Mouse (Mus musculus): ENCODE results near the gene Exoc2. TPM values are rescaled to one million over a fixed set of nuclear protein-coding genes. Genes with fewer than 3 reads are reported as not detected.

Gene Exoc2
- polyA plus RNA-seq, 1 experiment from 2014 or later, result 28.8 TPM

- WGBS, result 78% methylated on average over 2 of the region's 2 CpGs
- Histone ChIP-seq H3K36me3 (ENCODE audit: control insufficient read depth, insufficient read depth, low read length) (no peaks in the 10 kb centered on the region), H3K27ac (ENCODE audit: low read length) (no peak overlapping the region), H3K9ac (ENCODE audit: low read length) (no peak overlapping the region), H3K27me3 (ENCODE audit: control insufficient read depth, insufficient read depth, low read length) (no peaks in the 10 kb centered on the region), H3K4me2 (ENCODE audit: low read depth, low read length) (no peak overlapping the region), H3K4me1 (ENCODE audit: control insufficient read depth, insufficient read depth, low read length) (no peaks in the 10 kb centered on the region), H3K4me3 (replicated peaks; ENCODE audit: low read length) (no peak overlapping the region), H3K9me3 (replicated peaks; ENCODE audit: control insufficient read depth, low read length) (no peaks in the 10 kb centered on the region)
- no peak for ATAC-seq (ENCODE audit: insufficient read depth, low FRiP score)
Measured at GRCm38 (mm10) chr13:30776021-30776420, 197.9 kb downstream of the Exoc2 start.

- no peaks in the 10 kb centered on the region for H3K4me1 ChIP-seq (ENCODE audit: control insufficient read depth, insufficient read depth, low read length)
- WGBS, result 81% methylated on average over 6 of the region's 6 CpGs
- no peak for ATAC-seq (ENCODE audit: insufficient read depth, low FRiP score)
Measured at GRCm38 (mm10) chr13:30767477-30768127, 206.3 kb downstream of the Exoc2 start.

GRCm38 (mm10) chr13:30766636-30767476 is 207.0 kb downstream of the Exoc2 start:
- no peak overlapping the region for H3K4me2 ChIP-seq (ENCODE audit: low read depth, low read length)
- WGBS, result 79% methylated on average over 5 of the region's 5 CpGs
- H3K27me3 ChIP-seq (ENCODE audit: control insufficient read depth, insufficient read depth, low read length), result no peaks in the 10 kb centered on the region
- H3K9ac ChIP-seq (ENCODE audit: low read length), result no peak overlapping the region
- ATAC-seq (ENCODE audit: insufficient read depth, low FRiP score), result no peak
- no peaks in the 10 kb centered on the region for H3K36me3 ChIP-seq (ENCODE audit: control insufficient read depth, insufficient read depth, low read length)
- H3K27ac ChIP-seq (ENCODE audit: low read length), result no peak overlapping the region
- H3K9me3 ChIP-seq (replicated peaks; ENCODE audit: control insufficient read depth, low read length), result no peaks in the 10 kb centered on the region
- H3K4me3 ChIP-seq (replicated peaks; ENCODE audit: low read length), result no peak overlapping the region
- no peaks in the 10 kb centered on the region for H3K4me1 ChIP-seq (ENCODE audit: control insufficient read depth, insufficient read depth, low read length)

More at GRCm38 (mm10) chr13:30767477-30768127, 206.3 kb downstream of the Exoc2 start:
- no peaks in the 10 kb centered on the region for H3K9me3 ChIP-seq (replicated peaks; ENCODE audit: control insufficient read depth, low read length)
- no peak overlapping the region for H3K9ac ChIP-seq (ENCODE audit: low read length)
- H3K27ac ChIP-seq (ENCODE audit: low read length), result no peak overlapping the region
- H3K4me2 ChIP-seq (ENCODE audit: low read depth, low read length), result no peak overlapping the region
- no peaks in the 10 kb centered on the region for H3K36me3 ChIP-seq (ENCODE audit: control insufficient read depth, insufficient read depth, low read length)
- no peaks in the 10 kb centered on the region for H3K27me3 ChIP-seq (ENCODE audit: control insufficient read depth, insufficient read depth, low read length)
- no peak overlapping the region for H3K4me3 ChIP-seq (replicated peaks; ENCODE audit: low read length)

- Histone ChIP-seq H3K36me3 (ENCODE audit: control insufficient read depth, insufficient read depth, low read length) (no peaks in the 10 kb centered on the region), H3K4me1 (ENCODE audit: control insufficient read depth, insufficient read depth, low read length) (no peaks in the 10 kb centered on the region), H3K4me2 (ENCODE audit: low read depth, low read length) (no peak overlapping the region), H3K9ac (ENCODE audit: low read length) (no peak overlapping the region), H3K27me3 (ENCODE audit: control insufficient read depth, insufficient read depth, low read length) (no peaks in the 10 kb centered on the region), H3K9me3 (replicated peaks; ENCODE audit: control insufficient read depth, low read length) (no peaks in the 10 kb centered on the region), H3K27ac (ENCODE audit: low read length) (no peak overlapping the region), H3K4me3 (replicated peaks; ENCODE audit: low read length) (no peak overlapping the region)
- ATAC-seq (ENCODE audit: insufficient read depth, low FRiP score), result no peak
- 77% methylated on average over 5 of the region's 5 CpGs for WGBS
Measured at GRCm38 (mm10) chr13:30765906-30766305, 208.0 kb downstream of the Exoc2 start.

- no peak for ATAC-seq (ENCODE audit: insufficient read depth, low FRiP score)
- Histone ChIP-seq H3K9me3 (replicated peaks; ENCODE audit: control insufficient read depth, low read length) (no peaks in the 10 kb centered on the region), H3K4me3 (replicated peaks; ENCODE audit: low read length) (no peak overlapping the region), H3K27me3 (ENCODE audit: control insufficient read depth, insufficient read depth, low read length) (no peaks in the 10 kb centered on the region), H3K27ac (ENCODE audit: low read length) (no peak overlapping the region), H3K4me1 (ENCODE audit: control insufficient read depth, insufficient read depth, low read length) (no peaks in the 10 kb centered on the region), H3K4me2 (ENCODE audit: low read depth, low read length) (no peak overlapping the region), H3K36me3 (ENCODE audit: control insufficient read depth, insufficient read depth, low read length) (no peaks in the 10 kb centered on the region), H3K9ac (ENCODE audit: low read length) (no peak overlapping the region)
- WGBS, result 63% methylated on average over 8 of the region's 8 CpGs
Measured at GRCm38 (mm10) chr13:30764014-30764740, 209.7 kb downstream of the Exoc2 start.

Other genes starting within 250 kb of the Exoc2 start
- 0.06 and 0.12 TPM in 2 replicates for gene Irf4, start 224.9 kb downstream of the Exoc2 start, polyA plus RNA-seq (2015; fragmentation: Nextera tagmentation; extraction: Ambion mirVana)
- gene Hus1b, start 26.3 kb downstream of the Exoc2 start, polyA plus RNA-seq (2015; fragmentation: Nextera tagmentation; extraction: Ambion mirVana), result not detected in 2 replicates
- 0.08 TPM in 1 of 2 replicates, not detected in the other for gene Gm5447, start 111 bp upstream of the Exoc2 start, polyA plus RNA-seq (2015; fragmentation: Nextera tagmentation; extraction: Ambion mirVana)